Mouse (Mus musculus) ES-Bruce4 (cell line): Measurements from ENCODE around the gene Pes1. TPM values are rescaled to one million over a fixed set of nuclear protein-coding genes. Genes with fewer than 3 reads are reported as not detected.
"Not testable (repeated sequence)": the region's sequence is repeated elsewhere in the genome, so short reads cannot be mapped to it uniquely, and the experiment has no call there.

Source experiments
- H3K27ac ChIP-seq: 2 replicates; pipeline ENCODE4 v1.5.1; 2012; ENCODE audit warnings: low read length, inconsistent platforms; ENCODE audit not compliant: insufficient read depth
- H3K27me3 ChIP-seq: 2 replicates; pipeline ENCODE4 v1.6.1; 2012; ENCODE audit warnings: mild to moderate bottlenecking, low read length, inconsistent platforms; ENCODE audit not compliant: control insufficient read depth, poor library complexity, insufficient read depth, severe bottlenecking
- H3K36me3 ChIP-seq: 2 replicates; pipeline ENCODE4 v1.6.1; 2012; ENCODE audit warnings: inconsistent platforms, mild to moderate bottlenecking, low read length, moderate library complexity; ENCODE audit not compliant: control insufficient read depth, poor library complexity, insufficient read depth, severe bottlenecking
- H3K4me1 ChIP-seq: one replicate; pipeline ENCODE4 v1.8.1; 2011; ENCODE audit warnings: low read length; ENCODE audit not compliant: control insufficient read depth, insufficient read depth
- H3K4me3 ChIP-seq: 2 replicates; pipeline ENCODE4 v1.5.1; 2011; ENCODE audit warnings: low read depth, mild to moderate bottlenecking, low read length
- H3K9ac ChIP-seq: 2 replicates; pipeline ENCODE4 v1.6.1; 2012; ENCODE audit warnings: low read depth, mild to moderate bottlenecking, inconsistent platforms; ENCODE audit not compliant: poor library complexity, severe bottlenecking
- H3K9me3 ChIP-seq: replicated peaks from 2 replicates; pipeline ENCODE4 v1.6.1; 2012; ENCODE audit warnings: mild to moderate bottlenecking, low read length, inconsistent platforms; ENCODE audit not compliant: control insufficient read depth, poor library complexity, insufficient read depth, severe bottlenecking
- CTCF ChIP-seq: IDR thresholded peaks from one replicate; pipeline ENCODE4 v1.8.1; 2011; ENCODE audit warnings: low read depth, low read length
- EP300 ChIP-seq: IDR thresholded peaks from 2 replicates; pipeline ENCODE4 v1.6.1; 2011; ENCODE audit warnings: low read depth, low read length; ENCODE audit not compliant: insufficient read depth
- POLR2A ChIP-seq: IDR thresholded peaks from one replicate; pipeline ENCODE4 v1.8.1; 2011; ENCODE audit warnings: low read length; ENCODE audit not compliant: insufficient read depth
- polyA plus RNA-seq: library from polyadenylated mRNA; stranded (reverse); fragments of >200 nt; gene quantifications from 2 replicates; pipeline ENCODE4 v1.2.4, GENCODE M21; 2011; ENCODE audit warnings: low read depth; ENCODE audit not compliant: missing spikeins, insufficient read depth, insufficient read length

Gene Pes1
- polyA plus RNA-seq, 1 experiment = 252 TPM

GRCm38 (mm10) chr11:3935135-3935534, 28.6 kb upstream of the Pes1 start:
- Histone ChIP-seq H3K27ac (no peak overlapping the region), H3K36me3 (no peaks in the 10 kb centered on the region), H3K4me3 (no peak overlapping the region), H3K9ac (no peak overlapping the region), H3K27me3 (no peaks in the 10 kb centered on the region), H3K9me3 (no peaks in the 10 kb centered on the region), H3K4me1 (no peaks in the 10 kb centered on the region)
- TF ChIP-seq EP300 (no peak), CTCF (no peak), POLR2A (no peak)

- no peak overlapping the region for H3K4me3 ChIP-seq
- TF ChIP-seq CTCF = no peak
- no peak for TF ChIP-seq EP300
- no peak for TF ChIP-seq POLR2A
- no peaks in the 10 kb centered on the region for H3K9me3 ChIP-seq
- no peak overlapping the region for H3K27ac ChIP-seq
- H3K9ac ChIP-seq = no peak overlapping the region
- no peaks in the 10 kb centered on the region for H3K4me1 ChIP-seq
- no peaks in the 10 kb centered on the region for H3K27me3 ChIP-seq
- H3K36me3 ChIP-seq = no peaks in the 10 kb centered on the region
These were observed 27.5 kb upstream of the Pes1 start for GRCm38 (mm10) chr11:3936318-3936717.

- Histone ChIP-seq H3K9ac (no peak overlapping the region), H3K9me3 (no peaks in the 10 kb centered on the region), H3K4me1 (no peaks in the 10 kb centered on the region), H3K27me3 (no peaks in the 10 kb centered on the region), H3K4me3 (no peak overlapping the region), H3K36me3 (no peaks in the 10 kb centered on the region), H3K27ac (no peak overlapping the region)
- TF ChIP-seq POLR2A = no peak
- no peak for TF ChIP-seq EP300
- no peak for TF ChIP-seq CTCF
These were observed 26.4 kb upstream of the Pes1 start for GRCm38 (mm10) chr11:3937321-3937874.

- H3K27me3 ChIP-seq = no peaks in the 10 kb centered on the region
- no peaks in the 10 kb centered on the region for H3K9me3 ChIP-seq
- H3K27ac ChIP-seq = no peak overlapping the region
- no peak overlapping the region for H3K9ac ChIP-seq
- TF ChIP-seq EP300 (no peak), POLR2A (no peak), CTCF (no peak)
- H3K4me1 ChIP-seq = no peaks in the 10 kb centered on the region
- H3K36me3 ChIP-seq = no peaks in the 10 kb centered on the region
- no peak overlapping the region for H3K4me3 ChIP-seq
These were observed 22.4 kb upstream of the Pes1 start for GRCm38 (mm10) chr11:3941371-3941770.

GRCm38 (mm10) chr11:3946386-3946785, 17.4 kb upstream of the Pes1 start:
- H3K4me3 ChIP-seq = no peak overlapping the region
- no peaks in the 10 kb centered on the region for H3K4me1 ChIP-seq
- no peaks in the 10 kb centered on the region for H3K27me3 ChIP-seq
- H3K27ac ChIP-seq = peak overlapping the region; percentile 51
- H3K9ac ChIP-seq = no peak overlapping the region
- TF ChIP-seq POLR2A (no peak), CTCF (no peak), EP300 (no peak)
- H3K36me3 ChIP-seq = no peaks in the 10 kb centered on the region
- no peaks in the 10 kb centered on the region for H3K9me3 ChIP-seq

- not testable (repeated sequence) for H3K36me3 ChIP-seq, H3K4me3 ChIP-seq, H3K4me1 ChIP-seq, H3K9ac ChIP-seq, H3K27me3 ChIP-seq, H3K9me3 ChIP-seq
- H3K27ac ChIP-seq = peak overlapping the region; percentile 90
These were observed 8.9 kb upstream of the Pes1 start for GRCm38 (mm10) chr11:3954876-3955275.

GRCm38 (mm10) chr11:3955371-3955770, 8.4 kb upstream of the Pes1 start:
- peak overlapping the region; percentile 90 for H3K27ac ChIP-seq
- H3K9me3 ChIP-seq = not testable (repeated sequence)

More at GRCm38 (mm10) chr11:3955371-3955770, 8.4 kb upstream of the Pes1 start:
- H3K4me1 ChIP-seq, H3K36me3 ChIP-seq, H3K4me3 ChIP-seq, H3K27me3 ChIP-seq: not testable (repeated sequence)
- H3K9ac ChIP-seq = peak overlapping the region; percentile 23; the same call in 1 of the 2 replicates
